Mouse (Mus musculus) embryonic facial prominence, embryonic 14.5 days (tissue): Measurements from ENCODE around the gene Otulinl. TPM values are rescaled to one million over a fixed set of nuclear protein-coding genes. Genes with fewer than 3 reads are reported as not detected.
A peak's percentile ranks its signal among the peaks of the same experiment; 100 is the strongest.

ENCODE experiments used
- ATAC-seq: fragments of 200-750 bp; cut with Nextera tagmentation; 2 replicates; pipeline ENCODE4 v1.8.0; 2017; ENCODE audit warnings: low read depth, moderate number of reproducible peaks, moderate TSS enrichment
- DNase-seq: peaks from one replicate; pipeline ENCODE4 v3.0.0-alpha.2; 2015; ENCODE audit warnings: low spot score
- H3K27ac ChIP-seq: fragments of 300-500 bp; sonication (generic); replicated peaks from 2 replicates; pipeline ENCODE4 v1.5.1; 2014; ENCODE audit warnings: low read depth, mild to moderate bottlenecking, low read length, moderate library complexity
- H3K27me3 ChIP-seq: fragments of 300-500 bp; sonication (generic); replicated peaks from 2 replicates; pipeline ENCODE4 v1.6.1; 2014; ENCODE audit warnings: low read length; ENCODE audit not compliant: control insufficient read depth, insufficient read depth
- H3K36me3 ChIP-seq: fragments of 300-500 bp; sonication (generic); 2 replicates; pipeline ENCODE4 v1.6.1; 2014; ENCODE audit warnings: low read length, mixed read lengths; ENCODE audit not compliant: control insufficient read depth, insufficient read depth
- H3K4me1 ChIP-seq: fragments of 300-500 bp; sonication (generic); 2 replicates; pipeline ENCODE4 v1.6.1; 2014; ENCODE audit warnings: antibody characterized with exemption, low read length; ENCODE audit not compliant: control insufficient read depth, insufficient read depth
- H3K4me2 ChIP-seq: fragments of 300-500 bp; sonication (generic); 2 replicates; pipeline ENCODE4 v1.6.1; 2014; ENCODE audit warnings: low read depth, mild to moderate bottlenecking, low read length, moderate library complexity, mixed read lengths
- H3K4me3 ChIP-seq: fragments of 300-500 bp; sonication (generic); 2 replicates; pipeline ENCODE4 v1.5.1; 2014; ENCODE audit warnings: low read depth, mild to moderate bottlenecking, low read length
- H3K9ac ChIP-seq: fragments of 300-500 bp; sonication (generic); 2 replicates; pipeline ENCODE4 v1.6.1; 2014; ENCODE audit warnings: low read depth, mild to moderate bottlenecking, low read length, moderate library complexity, mixed read lengths
- H3K9me3 ChIP-seq: fragments of 300-500 bp; sonication (generic); 2 replicates; pipeline ENCODE4 v1.6.1; 2016; ENCODE audit warnings: low read length; ENCODE audit not compliant: control insufficient read depth
- WGBS: fragments of 180-500 bp; shearing (Covaris S2); extraction: QIAGEN DNeasy Blood & Tissue Kit; methylation state at CpG from one replicate; pipeline ENCODE4 v1.1.7; 2014; 5-methylcytosine and 5-hydroxymethylcytosine counted together
- polyA plus RNA-seq: library from polyadenylated mRNA; unstranded; fragments of >200 nt; fragmentation: Nextera tagmentation; extraction: Ambion mirVana; gene quantifications from 2 replicates; pipeline ENCODE4 v1.2.1, GENCODE M21; 2014

Gene Otulinl
- polyA plus RNA-seq, 1 experiment from 2014 or later: 23.5 TPM

- Histone ChIP-seq H3K4me3 (no peak overlapping the region), H3K36me3 (no peaks in the 10 kb centered on the region), H3K9ac (no peak overlapping the region), H3K4me1 (peaks cover 3% of the 10 kb centered on the region; the same call in 1 of the 2 replicates), H3K4me2 (no peak overlapping the region), H3K9me3 (no peaks in the 10 kb centered on the region), H3K27ac (no peak overlapping the region), H3K27me3 (no peaks in the 10 kb centered on the region)
- WGBS: 93% methylated on average over 10 of the region's 10 CpGs
- DNase-seq (no peak), ATAC-seq (no peak)
Observed at GRCm38 (mm10) chr15:27657866-27658265, 23.5 kb downstream of the Otulinl start.

DNA sequence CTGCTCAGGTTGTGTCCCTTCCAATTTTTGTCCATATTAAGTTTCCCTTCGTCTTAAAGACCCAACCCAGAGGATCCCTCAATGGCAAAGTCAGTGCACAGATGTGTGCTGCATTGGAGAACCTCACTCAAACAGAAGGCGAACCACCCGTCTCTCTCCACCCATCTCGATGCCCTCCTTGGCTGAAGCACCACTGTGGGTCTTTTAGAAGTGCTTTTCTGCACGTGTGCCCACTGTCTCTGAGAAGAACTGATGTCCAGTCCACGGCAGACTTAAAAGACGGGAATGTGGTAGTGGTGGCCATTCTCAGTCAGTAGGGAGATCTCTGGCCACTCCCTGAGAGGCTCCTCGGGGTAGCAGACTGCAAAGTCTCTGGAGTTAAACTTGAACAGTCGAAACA lies 24.8 kb downstream of the Otulinl start:
- Histone ChIP-seq H3K9me3 (no peaks in the 10 kb centered on the region), H3K4me3 (no peak overlapping the region), H3K36me3 (no peaks in the 10 kb centered on the region), H3K27ac (no peak overlapping the region), H3K9ac (no peak overlapping the region), H3K4me1 (peaks cover 3% of the 10 kb centered on the region; the same call in 1 of the 2 replicates), H3K27me3 (no peaks in the 10 kb centered on the region), H3K4me2 (no peak overlapping the region)
- no peak for DNase-seq
- ATAC-seq: no peak
- WGBS: 83% methylated on average over 9 of the region's 9 CpGs

GRCm38 (mm10) chr15:27655015-27655414 lies 26.4 kb downstream of the Otulinl start:
- Histone ChIP-seq H3K36me3 (no peaks in the 10 kb centered on the region), H3K4me2 (no peak overlapping the region), H3K9ac (no peak overlapping the region), H3K4me3 (no peak overlapping the region), H3K4me1 (peaks cover 3% of the 10 kb centered on the region; the same call in 1 of the 2 replicates), H3K9me3 (no peaks in the 10 kb centered on the region), H3K27me3 (no peaks in the 10 kb centered on the region), H3K27ac (no peak overlapping the region)
- 14% methylated on average over 5 of the region's 5 CpGs for WGBS
- ATAC-seq (no peak), DNase-seq (peak; percentile 63)

GRCm38 (mm10) chr15:27647686-27648085 lies 33.7 kb downstream of the Otulinl start:
- Histone ChIP-seq H3K4me1 (no peaks in the 10 kb centered on the region), H3K27me3 (no peaks in the 10 kb centered on the region), H3K4me2 (no peak overlapping the region), H3K27ac (no peak overlapping the region), H3K9ac (no peak overlapping the region), H3K4me3 (no peak overlapping the region), H3K36me3 (no peaks in the 10 kb centered on the region), H3K9me3 (no peaks in the 10 kb centered on the region)
- 45% methylated on average over 3 of the region's 3 CpGs for WGBS
- ATAC-seq: no peak
- peak; percentile 43 for DNase-seq

DNA sequence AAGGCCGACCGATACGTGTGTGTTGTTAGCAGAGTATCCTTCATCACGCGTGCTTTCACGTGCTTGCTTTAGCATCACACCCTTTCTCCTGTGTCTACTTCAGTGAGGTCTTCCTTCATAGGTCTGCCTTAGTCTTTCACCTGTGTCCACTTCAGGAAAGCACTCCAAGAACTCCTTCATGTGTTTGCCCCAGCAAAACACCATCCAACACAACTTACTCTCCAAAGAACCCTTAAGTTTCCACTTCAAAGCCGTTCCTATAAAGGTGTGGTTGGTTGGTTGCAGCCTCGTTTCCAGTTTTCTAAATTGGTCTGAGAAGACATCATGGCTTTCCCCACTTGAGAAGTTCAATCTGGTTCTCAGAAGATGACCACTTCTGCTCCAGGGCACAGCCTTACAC lies 34.7 kb downstream of the Otulinl start:
- no peak overlapping the region for H3K27ac ChIP-seq
- no peak for DNase-seq
- H3K36me3 ChIP-seq: no peaks in the 10 kb centered on the region
- H3K27me3 ChIP-seq: no peaks in the 10 kb centered on the region
- no peak overlapping the region for H3K4me3 ChIP-seq
- no peak overlapping the region for H3K4me2 ChIP-seq
- H3K9me3 ChIP-seq: no peaks in the 10 kb centered on the region
- H3K4me1 ChIP-seq: no peaks in the 10 kb centered on the region
- WGBS: 96% methylated on average over 8 of the region's 8 CpGs
- no peak for ATAC-seq
- no peak overlapping the region for H3K9ac ChIP-seq

DNA sequence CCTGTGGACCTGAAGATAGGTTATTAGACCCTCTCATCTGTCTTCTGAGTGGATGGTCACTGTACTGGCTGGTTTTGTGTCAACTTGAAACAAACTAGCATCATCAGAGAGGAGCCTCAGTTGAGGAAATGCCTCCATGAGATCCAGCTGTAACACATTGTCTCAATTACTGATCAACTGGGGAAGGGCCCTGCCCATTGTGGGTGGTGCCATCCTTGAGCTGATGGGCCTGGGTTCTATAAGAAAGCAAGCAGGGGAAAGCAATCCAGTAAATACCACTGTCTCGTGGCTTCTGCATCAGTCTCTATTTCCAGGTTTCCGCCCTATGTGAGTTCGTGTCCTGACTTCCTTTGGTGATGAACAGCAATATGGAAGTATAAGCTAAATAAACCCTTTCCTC lies 36.1 kb downstream of the Otulinl start:
- no peaks in the 10 kb centered on the region for H3K36me3 ChIP-seq
- no peak overlapping the region for H3K27ac ChIP-seq
- H3K4me1 ChIP-seq: no peaks in the 10 kb centered on the region
- DNase-seq (no peak), ATAC-seq (no peak)
- H3K4me2 ChIP-seq: no peak overlapping the region
- WGBS: 67% methylated on average over 3 of the region's 3 CpGs
- H3K9me3 ChIP-seq: no peaks in the 10 kb centered on the region
- H3K27me3 ChIP-seq: no peaks in the 10 kb centered on the region
- no peak overlapping the region for H3K9ac ChIP-seq
- no peak overlapping the region for H3K4me3 ChIP-seq

DNA sequence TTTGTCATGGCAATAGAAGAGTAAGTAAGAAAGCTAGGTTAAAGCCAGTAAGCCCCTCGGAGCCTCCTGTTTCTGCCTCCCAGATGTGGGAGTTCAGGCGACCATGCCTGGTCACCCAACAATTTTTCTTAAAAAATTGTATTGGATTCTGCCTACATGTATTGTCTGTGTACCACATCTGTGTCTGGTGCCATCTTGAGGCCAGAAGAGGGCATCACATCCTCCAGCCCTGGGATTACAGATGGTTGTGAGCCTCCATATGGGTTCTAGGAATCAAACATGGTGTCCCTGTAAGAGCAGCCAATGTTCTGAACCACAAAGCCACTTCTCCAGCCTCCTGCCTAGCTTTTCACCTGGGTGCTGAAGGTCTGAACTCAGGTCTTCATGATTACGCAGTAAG lies 38.5 kb downstream of the Otulinl start:
- Histone ChIP-seq H3K27ac (no peak overlapping the region), H3K4me3 (no peak overlapping the region), H3K27me3 (no peaks in the 10 kb centered on the region), H3K9me3 (no peaks in the 10 kb centered on the region), H3K4me2 (no peak overlapping the region), H3K36me3 (no peaks in the 10 kb centered on the region), H3K4me1 (no peaks in the 10 kb centered on the region), H3K9ac (no peak overlapping the region)
- ATAC-seq (no peak), DNase-seq (no peak)
- WGBS: 89% methylated on average over 3 of the region's 3 CpGs

DNA sequence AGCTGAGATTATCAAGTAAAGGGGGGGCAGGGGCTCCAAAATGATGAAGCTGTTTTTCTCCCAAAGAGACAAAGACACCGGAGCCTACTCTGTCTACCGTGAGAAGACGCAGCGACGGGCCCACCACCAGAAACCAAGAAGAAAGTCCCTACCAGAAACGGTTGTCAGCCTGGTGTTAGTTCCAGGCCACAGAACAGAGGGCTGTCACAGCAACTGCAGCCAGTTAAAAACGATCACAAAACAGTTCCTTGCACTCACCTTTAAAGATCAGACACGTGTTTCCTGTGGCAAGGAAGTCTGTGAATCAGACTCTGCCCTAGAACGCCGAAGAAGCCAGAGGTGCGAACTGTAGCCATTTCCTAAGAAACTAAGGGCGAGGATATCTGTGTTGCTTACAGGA lies 40.2 kb downstream of the Otulinl start:
- ATAC-seq: no peak
- 66% methylated on average over 12 of the region's 12 CpGs for WGBS

DNA sequence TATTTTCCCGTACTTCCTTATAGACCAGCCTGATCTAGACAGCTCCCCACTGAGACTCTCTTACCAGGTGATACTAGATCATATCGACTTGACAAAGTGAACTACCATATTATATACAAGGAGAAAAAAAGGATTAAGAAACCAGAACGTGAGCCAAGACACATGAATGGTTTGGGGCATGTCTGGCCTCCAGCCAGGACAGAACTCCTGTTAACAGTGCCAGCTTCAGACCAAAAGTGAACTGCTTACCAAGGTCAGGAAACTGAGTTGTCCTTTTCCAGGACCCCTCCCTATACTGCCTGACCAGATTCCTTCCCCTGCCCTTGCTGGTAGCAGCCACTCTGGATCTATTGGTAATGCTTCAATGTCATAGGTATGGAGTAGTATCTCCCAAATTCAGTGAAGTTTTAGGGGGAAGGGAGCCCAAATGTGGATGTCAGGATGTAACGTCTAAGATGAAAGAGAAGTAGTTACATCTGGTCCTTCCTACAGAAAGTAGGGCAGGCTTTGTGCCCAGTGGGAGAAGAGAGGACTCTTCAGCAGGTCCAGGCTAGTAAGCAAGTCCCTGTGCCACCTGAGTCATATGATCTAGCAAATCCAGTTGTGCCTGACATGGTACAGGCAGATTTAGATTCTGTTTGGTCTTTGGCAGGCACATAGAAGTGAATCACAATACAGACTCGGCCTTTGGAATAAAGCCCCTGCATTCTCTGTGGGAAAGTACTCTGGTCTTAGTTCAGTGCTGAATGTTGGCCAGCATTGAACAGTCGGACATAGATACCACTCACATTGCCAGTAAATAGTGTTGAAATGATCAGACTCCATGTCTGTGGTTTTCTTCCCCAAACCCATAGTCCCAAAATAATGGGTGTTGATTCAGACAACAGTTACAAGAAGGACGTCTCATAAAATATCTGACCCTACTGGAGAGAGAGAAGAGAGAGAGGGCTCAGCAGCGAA lies 47.2 kb downstream of the Otulinl start:
- WGBS: 70% methylated on average over 8 of the region's 8 CpGs
- H3K36me3 ChIP-seq: no peaks in the 10 kb centered on the region
- H3K4me2 ChIP-seq: no peak overlapping the region
- no peak overlapping the region for H3K9ac ChIP-seq
- no peak overlapping the region for H3K4me3 ChIP-seq
- ATAC-seq: no peak; the same call in 1 of the 2 replicates
- no peaks in the 10 kb centered on the region for H3K9me3 ChIP-seq
- DNase-seq: peak; percentile 40
- no peaks in the 10 kb centered on the region for H3K27me3 ChIP-seq
- peaks cover 11% of the 10 kb centered on the region for H3K4me1 ChIP-seq
- H3K27ac ChIP-seq: no peak overlapping the region

More for the DNA sequence above, 40.2 kb downstream of the Otulinl start:
- Histone ChIP-seq H3K36me3 (no peaks in the 10 kb centered on the region), H3K9me3 (no peaks in the 10 kb centered on the region), H3K9ac (no peak overlapping the region), H3K4me2 (no peak overlapping the region), H3K4me1 (no peaks in the 10 kb centered on the region), H3K27me3 (no peaks in the 10 kb centered on the region), H3K4me3 (no peak overlapping the region), H3K27ac (no peak overlapping the region)
- no peak for DNase-seq
